Mouse (Mus musculus) brain, adult 2 months (tissue): ENCODE data around the gene Ubox5.

ENCODE experiments used
- DNase-seq: peaks from one replicate; pipeline ENCODE4 v3.0.0; 2011; ENCODE audit warnings: low read depth, low spot score

Ubox5 gene

DNA sequence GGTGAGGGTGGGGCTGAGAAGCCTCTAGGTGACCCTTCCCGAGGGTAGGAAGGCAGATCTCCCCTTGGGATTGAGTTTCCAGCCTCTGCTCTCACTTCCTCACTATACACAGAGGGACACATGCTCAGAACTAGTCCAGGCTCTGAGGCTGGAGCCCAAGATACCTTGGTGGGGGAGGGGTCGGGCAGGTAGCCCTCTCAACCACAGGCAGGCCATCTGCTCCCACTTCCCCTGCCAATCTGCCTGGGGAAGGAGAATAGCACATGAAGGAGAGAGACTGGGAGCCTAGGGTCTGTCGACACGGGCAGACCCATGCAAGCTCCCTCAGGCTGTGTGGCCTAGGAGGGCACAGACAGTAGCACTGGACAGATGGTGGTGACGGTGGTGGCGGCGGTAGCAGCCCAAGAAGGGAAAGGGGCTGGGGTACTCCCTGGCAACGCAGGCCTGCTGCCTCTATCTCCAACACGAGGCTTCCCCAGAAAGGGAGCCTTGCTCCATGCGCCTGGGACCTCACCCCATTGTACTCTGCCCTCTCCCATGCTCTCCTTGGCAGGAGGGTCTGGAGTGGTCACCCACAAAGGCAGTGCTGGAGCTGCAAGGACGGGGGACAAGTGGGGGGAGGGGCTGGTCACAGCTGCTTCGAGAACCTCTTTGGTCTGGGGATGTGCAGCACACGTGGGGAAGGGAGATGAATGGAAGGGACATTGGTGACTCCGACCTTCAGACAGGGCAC lies 4.3 kb upstream of the Ubox5 start:
- peak; percentile 90 for DNase-seq

GRCm38 (mm10) chr2:130632887-130633675 lies 3.2 kb upstream of the Ubox5 start:
- no peak for DNase-seq

GRCm38 (mm10) chr2:130632416-130632815 lies 2.6 kb upstream of the Ubox5 start:
- peak; percentile 70 for DNase-seq

GRCm38 (mm10) chr2:130629080-130629838 lies 579 bp downstream of the Ubox5 start:
- no peak for DNase-seq

- no peak for DNase-seq
These were observed 1.4 kb downstream of the Ubox5 start for GRCm38 (mm10) chr2:130628424-130628823.

GRCm38 (mm10) chr2:130618972-130619371 lies 10.9 kb downstream of the Ubox5 start:
- peak; percentile 42 for DNase-seq

DNA sequence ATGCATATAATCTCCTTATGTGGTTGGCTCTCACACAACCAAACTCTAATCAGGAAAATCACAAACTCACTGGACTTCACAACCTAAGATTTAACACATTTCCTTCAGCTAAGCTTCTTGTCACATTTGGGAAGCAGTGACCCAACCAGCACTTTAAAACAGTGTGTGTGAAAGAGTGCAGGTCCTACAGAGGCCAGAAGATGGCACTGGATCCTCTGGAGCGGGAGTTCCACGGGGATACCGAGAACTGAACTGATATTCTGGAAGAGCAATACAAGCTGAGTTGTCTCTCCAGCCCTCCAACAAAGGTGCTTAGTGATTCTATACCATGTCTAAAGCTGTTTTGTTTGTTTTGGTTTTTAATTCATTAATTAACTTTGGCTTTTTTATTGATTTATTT lies 16.7 kb downstream of the Ubox5 start:
- peak; percentile 35 for DNase-seq

DNA sequence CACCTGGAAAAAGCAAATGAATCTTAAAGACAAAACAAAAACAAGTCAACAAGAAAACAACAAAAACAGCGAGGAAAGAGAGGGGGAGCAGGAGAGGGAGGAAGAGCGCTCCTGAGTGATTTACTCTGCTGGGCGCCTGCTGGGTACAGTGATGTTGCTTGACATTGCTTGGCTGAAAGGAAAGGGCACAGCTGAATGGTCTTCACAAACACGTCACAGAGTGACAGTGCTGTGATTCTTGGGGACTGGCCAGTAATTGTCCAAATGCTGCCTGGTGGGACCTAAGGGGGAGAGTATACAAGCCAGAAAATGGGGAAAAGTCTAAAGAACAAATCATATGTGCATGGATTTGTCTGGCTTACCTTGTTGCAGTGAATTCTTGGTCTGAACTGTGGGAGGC lies 27.6 kb downstream of the Ubox5 start:
- no peak for DNase-seq

DNA sequence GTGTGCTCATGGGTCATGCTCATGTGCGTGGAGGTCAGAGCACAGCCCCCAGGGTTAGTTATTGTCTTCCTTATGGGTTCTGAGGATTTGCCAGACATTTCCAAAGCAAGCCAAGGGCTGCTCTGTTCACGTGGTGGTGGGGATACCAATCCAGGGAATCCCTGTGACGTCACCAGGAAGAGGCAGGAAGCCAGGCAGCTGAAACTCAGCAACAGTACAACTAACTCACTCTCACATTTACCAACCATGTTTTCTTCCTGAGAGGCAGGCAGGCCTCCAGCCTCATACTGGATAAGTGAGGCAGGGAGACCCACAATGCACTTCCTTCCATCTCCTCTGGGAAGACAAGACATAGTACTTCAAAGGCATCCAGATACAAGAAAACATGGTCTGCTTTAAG lies 31.4 kb downstream of the Ubox5 start:
- DNase-seq: no peak

- DNase-seq: peak; percentile 75
These were observed 32.2 kb downstream of the Ubox5 start for GRCm38 (mm10) chr2:130597601-130598010.

- no peak for DNase-seq
These were observed 34.2 kb downstream of the Ubox5 start for GRCm38 (mm10) chr2:130595596-130595995.

GRCm38 (mm10) chr2:130591016-130591415 lies 38.8 kb downstream of the Ubox5 start:
- no peak for DNase-seq

GRCm38 (mm10) chr2:130589761-130590160 lies 40.1 kb downstream of the Ubox5 start:
- no peak for DNase-seq

GRCm38 (mm10) chr2:130589157-130589556 lies 40.7 kb downstream of the Ubox5 start:
- DNase-seq: no peak

- DNase-seq: no peak
These were observed 41.5 kb downstream of the Ubox5 start for GRCm38 (mm10) chr2:130588373-130588772.

- DNase-seq: peak; percentile 74
These were observed 43.8 kb downstream of the Ubox5 start for GRCm38 (mm10) chr2:130586016-130586415.

DNA sequence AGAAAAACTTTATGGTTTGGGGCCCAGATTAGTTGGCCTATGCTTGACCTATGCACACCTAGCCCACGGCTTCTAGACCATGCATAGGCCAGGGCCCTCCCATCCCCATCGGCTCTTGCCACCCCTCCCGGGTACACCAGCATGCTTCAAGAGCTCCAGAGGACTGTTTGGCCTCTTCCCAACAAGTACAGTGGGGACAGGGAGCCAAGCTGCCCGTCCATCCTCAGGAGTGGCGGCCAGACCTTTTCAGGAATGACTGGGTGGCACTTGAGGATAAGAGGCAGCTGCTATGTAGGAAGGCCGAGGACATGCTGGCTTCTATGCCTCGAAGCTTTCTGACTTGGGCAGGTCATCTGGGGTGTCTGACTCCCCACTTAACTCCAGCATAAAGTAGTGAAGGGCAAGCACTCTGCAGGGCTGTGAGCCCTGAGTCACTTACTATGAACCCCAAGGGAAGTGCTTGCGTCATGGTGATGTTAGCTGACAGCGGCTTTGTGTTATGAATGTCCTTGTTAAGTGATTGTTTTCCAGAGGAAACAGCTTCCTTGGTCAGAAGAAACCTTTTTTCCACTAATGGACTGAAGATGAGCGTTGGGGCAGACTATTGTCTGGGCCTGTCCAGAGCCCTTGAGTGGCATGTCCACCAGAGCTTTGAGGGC lies 45.8 kb downstream of the Ubox5 start:
- no peak for DNase-seq

- DNase-seq: no peak
These were observed 47.3 kb downstream of the Ubox5 start, which contains the start of gene Avp for GRCm38 (mm10) chr2:130582552-130582951. Gene Avp, minus strand, starts transcription at chr2:130582554.

GRCm38 (mm10) chr2:130581201-130581600 lies 48.6 kb downstream of the Ubox5 start:
- no peak for DNase-seq

DNA sequence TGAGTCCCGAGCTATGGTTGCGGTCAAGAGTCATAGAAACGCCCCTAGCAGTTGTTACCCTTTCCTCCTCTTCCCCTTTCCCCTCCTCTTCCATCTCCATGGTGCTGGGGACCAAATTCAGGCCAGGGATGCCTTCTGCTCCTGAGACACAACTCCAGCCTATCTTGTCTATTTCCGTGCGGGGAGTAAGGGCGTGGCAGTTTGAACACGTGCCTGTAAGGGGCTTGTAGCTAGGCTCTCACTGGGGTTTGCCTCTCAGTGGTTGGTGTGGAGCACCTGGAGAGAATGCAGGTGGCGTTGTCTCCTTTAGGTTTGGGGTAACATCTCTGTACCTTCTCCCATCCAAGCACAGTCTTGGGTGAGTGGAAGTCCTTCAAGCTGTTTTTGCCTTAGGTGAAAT lies 50.0 kb downstream of the Ubox5 start:
- DNase-seq: no peak

GRCm38 (mm10) chr2:130578148-130578547 lies 51.7 kb downstream of the Ubox5 start:
- DNase-seq: peak; percentile 83

DNA sequence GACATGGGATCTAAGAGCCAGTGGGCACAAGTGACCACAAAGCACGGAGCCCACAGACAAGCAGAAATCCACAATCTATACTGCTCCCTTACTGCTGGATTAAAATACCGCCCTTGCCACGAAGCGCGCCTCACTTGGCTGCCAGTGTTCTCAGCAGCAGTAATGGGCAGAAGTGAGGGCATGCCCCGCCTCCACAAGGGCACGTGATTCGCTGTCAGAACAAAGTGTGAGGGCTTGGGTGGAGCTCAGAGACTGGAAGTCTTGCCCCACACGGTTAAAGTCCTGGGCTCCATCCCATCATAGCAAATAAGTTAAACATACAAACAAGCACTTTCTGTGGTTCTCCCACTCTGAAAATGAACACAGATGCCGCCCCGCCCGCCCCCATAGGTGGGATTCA lies 52.2 kb downstream of the Ubox5 start:
- peak; percentile 56 for DNase-seq
